Mouse (Mus musculus) layer of hippocampus, postnatal 36 days (tissue): Measurements from ENCODE around the gene Dmrt1. TPM values are rescaled to one million over a fixed set of nuclear protein-coding genes. Genes with fewer than 3 reads are reported as not detected.

ENCODE experiments used
- DNase-seq, 2 experiments: peaks; one replicate each; pipeline ENCODE4 v3.0.0; 2022
- total RNA-seq, 2 experiments: library from RNA; stranded (reverse); gene quantifications; 2 replicates each; pipeline ENCODE4 v1.2.3; 2021

Dmrt1 gene
- total RNA-seq, 2 experiments from 2014 or later: not detected

- peak; percentile 52 to 53 for DNase-seq
Measured at GRCm38 (mm10) chr19:25628490-25628889, 123.1 kb downstream of the Dmrt1 start.

DNA sequence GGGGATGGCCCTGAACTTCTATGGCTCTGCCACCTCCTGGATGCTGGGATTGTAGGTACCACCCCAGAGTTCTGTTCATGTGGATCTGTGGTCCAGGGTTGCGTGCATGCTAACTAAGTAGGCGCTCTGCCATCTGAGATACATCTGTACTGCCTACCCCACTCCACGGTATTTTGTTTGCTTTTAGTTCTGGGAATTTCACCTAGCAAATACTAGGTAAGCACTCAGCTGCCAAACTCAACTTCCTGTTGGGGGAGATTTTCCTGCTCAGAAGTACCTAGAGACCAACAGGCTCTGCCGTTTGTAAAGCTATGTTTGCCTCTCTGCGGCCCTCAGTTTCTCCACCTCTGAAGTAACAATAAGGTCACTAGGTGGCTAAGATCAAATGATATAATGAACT lies 129.7 kb downstream of the Dmrt1 start:
- DNase-seq: no peak

DNA sequence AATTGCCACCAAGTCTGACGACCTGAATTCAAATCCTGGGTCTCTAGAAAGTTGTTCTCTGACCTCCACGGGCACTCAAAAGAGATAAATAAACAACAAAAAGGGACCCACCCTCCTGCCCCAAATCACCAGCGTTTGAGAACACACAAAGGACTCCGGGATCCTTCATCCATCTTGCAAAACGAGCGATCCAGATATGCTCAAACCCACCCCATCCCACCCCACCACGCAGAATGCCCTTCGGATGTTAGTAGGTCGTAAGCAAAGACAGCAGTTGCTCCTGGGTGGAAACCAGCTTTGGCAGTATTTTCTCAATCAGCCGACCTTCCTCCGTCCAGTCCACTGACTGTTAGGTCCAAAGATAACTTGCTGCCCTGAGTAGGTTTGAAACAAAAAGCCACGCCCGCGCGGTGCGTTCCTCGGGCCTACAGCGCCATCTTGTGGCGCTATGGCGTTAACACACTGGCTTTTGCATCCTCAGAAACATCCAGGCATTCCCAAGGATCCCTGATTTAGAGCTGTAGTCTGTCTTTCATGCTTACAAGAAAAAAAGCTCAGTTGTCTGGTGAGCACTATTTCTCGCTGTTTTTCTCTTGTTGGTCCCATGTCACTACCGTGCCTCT lies 130.3 kb downstream of the Dmrt1 start:
- peak; percentile 49 to 54 for DNase-seq

GRCm38 (mm10) chr19:25638766-25639361 lies 133.4 kb downstream of the Dmrt1 start:
- no peak for DNase-seq

GRCm38 (mm10) chr19:25641786-25642185 lies 136.4 kb downstream of the Dmrt1 start:
- DNase-seq: no peak

- no peak for DNase-seq
Measured at GRCm38 (mm10) chr19:25647136-25647535, 141.7 kb downstream of the Dmrt1 start.

DNA sequence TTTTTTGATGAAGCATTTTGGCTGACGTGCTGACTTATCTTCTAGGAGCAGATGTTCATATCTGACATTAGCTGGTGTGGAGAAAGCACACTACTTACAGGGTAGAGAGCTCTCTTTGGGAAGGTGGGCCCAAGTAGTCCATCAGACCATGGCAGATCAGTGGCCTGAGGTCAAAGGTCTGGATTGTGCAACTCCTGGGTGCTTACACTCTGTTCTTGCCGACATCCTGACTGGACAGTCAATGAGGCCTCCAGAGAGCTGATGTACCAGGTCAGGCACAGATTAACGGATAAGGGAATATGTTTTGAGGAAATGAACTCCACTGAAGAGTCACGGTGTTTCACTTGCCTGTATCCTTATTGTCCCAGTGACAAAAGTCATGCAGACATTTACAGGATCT lies 143.3 kb downstream of the Dmrt1 start:
- DNase-seq: no peak

DNA sequence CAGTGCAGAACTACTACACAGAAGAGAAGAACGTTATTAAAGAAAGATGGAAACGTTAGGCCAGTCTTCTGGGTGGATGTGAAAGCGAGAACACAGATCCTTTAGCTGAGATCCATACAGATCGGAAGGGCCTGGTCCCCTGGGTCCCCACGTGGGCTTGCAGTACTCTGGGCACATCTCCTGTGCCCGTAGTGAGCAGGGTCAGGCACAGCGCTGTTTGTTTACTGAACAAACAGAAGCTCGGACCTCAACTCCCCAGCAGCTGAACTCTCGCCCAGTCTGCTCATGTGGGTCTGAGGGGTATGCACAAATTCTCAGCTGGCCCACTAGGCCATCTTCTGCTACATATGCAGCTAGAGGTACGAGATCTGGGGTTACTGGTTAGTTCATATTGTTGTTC lies 145.1 kb downstream of the Dmrt1 start:
- DNase-seq: no peak

GRCm38 (mm10) chr19:25652560-25652959 lies 147.1 kb downstream of the Dmrt1 start:
- DNase-seq: no peak

Other genes starting within 250 kb of the Dmrt1 start
- gene Dmrt3, start 104.7 kb downstream of the Dmrt1 start, total RNA-seq: under 1 TPM; 0.65 to 0.86 TPM
- 1 to 10 TPM in 1 of 2 experiments, under 1 TPM in 1; 0.73 to 1.3 TPM for gene Dmrt2, start 166.8 kb downstream of the Dmrt1 start, total RNA-seq